Mouse (Mus musculus): ENCODE data around the gene Stx7. TPM values are rescaled to one million over a fixed set of nuclear protein-coding genes. Genes with fewer than 3 reads are reported as not detected.

Gene Stx7
- polyA plus RNA-seq (2012) = 126 and 152 TPM in 2 replicates

GRCm38 (mm10) chr10:24149135-24149781 is at the start of gene Stx7:
Gene Stx7 (plus strand): TSS chr10:24149302.

GRCm38 (mm10) chr10:24101812-24102211 is 47.3 kb upstream of the Stx7 start, which contains the start of gene Taar8c:
Gene Taar8c (minus strand): TSS chr10:24101912.

GRCm38 (mm10) chr10:24109434-24109833 is 39.7 kb upstream of the Stx7 start, which contains the start of gene Taar9:
Gene Taar9 (minus strand): TSS chr10:24109534.

GRCm38 (mm10) chr10:24223449-24224143 is 74.5 kb downstream of the Stx7 start, which contains the start of gene Moxd1:
Gene Moxd1 (plus strand): TSS chr10:24223517.

Other genes with a start within 250 kb of the Stx7 start
- gene Taar1, start 228.9 kb upstream of the Stx7 start, polyA plus RNA-seq (2012) = not detected in 2 replicates
- not detected in 2 replicates for gene Taar2, start 210.7 kb upstream of the Stx7 start, polyA plus RNA-seq (2012)
- gene Taar3, start 199.7 kb upstream of the Stx7 start, polyA plus RNA-seq (2012) = not detected in 2 replicates
- not detected in 2 replicates for gene Taar4, start 188.8 kb upstream of the Stx7 start, polyA plus RNA-seq (2012)
- not detected in 2 replicates for gene Taar5, start 178.6 kb upstream of the Stx7 start, polyA plus RNA-seq (2012)
- not detected in 2 replicates for gene Taar6, start 163.7 kb upstream of the Stx7 start, polyA plus RNA-seq (2012)
- gene Taar7a, start 155.8 kb upstream of the Stx7 start, polyA plus RNA-seq (2012) = not detected in 2 replicates
- gene Taar7b, start 149.4 kb upstream of the Stx7 start, polyA plus RNA-seq (2012) = not detected in 2 replicates
- not detected in 2 replicates for gene Taar7d, start 122.1 kb upstream of the Stx7 start, polyA plus RNA-seq (2012)
- not detected in 2 replicates for gene Taar7e, start 111.7 kb upstream of the Stx7 start, polyA plus RNA-seq (2012)
- gene Taar7f, start 99.8 kb upstream of the Stx7 start, polyA plus RNA-seq (2012) = not detected in 2 replicates
- gene Taar8a, start 72.8 kb upstream of the Stx7 start, polyA plus RNA-seq (2012) = not detected in 2 replicates
- not detected in 2 replicates for gene Taar8b, start 57.0 kb upstream of the Stx7 start, polyA plus RNA-seq (2012)
- gene Taar8c, start 47.4 kb upstream of the Stx7 start, polyA plus RNA-seq (2012) = not detected in 2 replicates
- not detected in 2 replicates for gene Taar9, start 39.8 kb upstream of the Stx7 start, polyA plus RNA-seq (2012)
- gene Moxd1, start 74.2 kb downstream of the Stx7 start, polyA plus RNA-seq (2012) = not detected in 2 replicates

All from megakaryocyte-erythroid progenitor cell, adult 5 weeks (primary cell).